Mouse (Mus musculus) E14TG2a.4 (cell line): ENCODE data around the gene Rpl23.
"Not testable (repeated sequence)": the region's sequence is repeated elsewhere in the genome, so short reads cannot be mapped to it uniquely, and the experiment has no call there.

ENCODE experiments used
- H3K27me3 ChIP-seq: 2 replicates; pipeline ENCODE4 v1.6.1; 2014; ENCODE audit warnings: low read length, control low read depth; ENCODE audit not compliant: insufficient read depth
- H3K36me3 ChIP-seq: 2 replicates; pipeline ENCODE4 v1.6.1; 2014; ENCODE audit warnings: low read length, control low read depth; ENCODE audit not compliant: insufficient read depth
- H3K4me1 ChIP-seq: replicated peaks from 2 replicates; pipeline ENCODE4 v1.6.1; 2014; ENCODE audit warnings: low read depth, low read length, control low read depth
- H3K4me3 ChIP-seq: replicated peaks from 2 replicates; pipeline ENCODE4 v1.5.1; 2014; ENCODE audit warnings: mild to moderate bottlenecking, low read length
- H3K9me3 ChIP-seq: 2 replicates; pipeline ENCODE4 v1.6.1; 2014; ENCODE audit warnings: low read length, control low read depth
- CTCF ChIP-seq: conservative IDR thresholded peaks from 2 replicates; pipeline ENCODE4 v1.5.1; 2014; ENCODE audit warnings: low read length
- NANOG ChIP-seq: IDR thresholded peaks from 2 replicates; pipeline ENCODE4 v1.6.1; 2014; ENCODE audit warnings: borderline replicate concordance, low read length, mixed read lengths
- POU5F1 ChIP-seq: IDR thresholded peaks from 2 replicates; pipeline ENCODE4 v1.6.1; 2014; ENCODE audit warnings: low read length, borderline replicate concordance

Rpl23 gene

DNA sequence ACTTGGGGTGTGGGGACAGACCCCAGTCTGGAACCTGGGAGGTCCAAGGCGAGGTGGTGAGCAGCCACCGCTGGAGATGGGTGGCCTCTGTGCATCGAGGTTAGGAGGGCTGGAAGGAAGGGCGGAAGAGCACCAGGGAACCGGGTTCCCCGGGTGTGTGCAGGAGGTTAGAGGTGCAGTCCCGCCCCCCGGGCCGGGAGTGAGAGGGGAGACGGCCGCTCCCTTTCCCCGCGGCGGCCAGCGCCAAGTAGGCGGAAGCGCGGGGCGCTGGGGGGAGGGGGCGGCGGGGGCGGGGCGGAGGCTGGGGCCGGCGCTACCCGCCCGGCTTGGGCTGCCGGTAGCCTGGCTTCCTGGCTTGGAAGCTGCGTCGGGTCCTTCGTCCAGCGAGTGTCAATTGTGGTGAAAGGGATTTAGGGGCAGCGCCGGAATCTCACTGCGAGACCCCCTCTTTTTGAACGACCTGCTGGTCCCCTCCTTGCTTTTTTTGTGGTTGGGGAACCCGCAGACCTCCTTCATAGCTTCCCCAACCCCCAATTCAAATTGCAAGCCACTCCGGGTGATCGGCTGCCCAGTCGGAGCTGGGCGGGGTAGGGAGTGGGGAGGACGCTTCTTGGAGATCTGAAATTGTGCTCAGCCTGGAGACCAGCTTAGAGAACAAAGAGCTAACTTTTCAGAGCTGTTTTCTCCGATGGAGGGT lies 17.9 kb upstream of the Rpl23 start:
- no peaks in the 10 kb centered on the region for H3K9me3 ChIP-seq
- no peaks in the 10 kb centered on the region for H3K27me3 ChIP-seq
- H3K36me3 ChIP-seq, result peaks cover 16% of the 10 kb centered on the region
- peak overlapping the region; percentile 98 for H3K4me3 ChIP-seq
- H3K4me1 ChIP-seq, result peaks cover 63% of the 10 kb centered on the region
- TF ChIP-seq NANOG (no peak), POU5F1 (no peak), CTCF (no peak)

DNA sequence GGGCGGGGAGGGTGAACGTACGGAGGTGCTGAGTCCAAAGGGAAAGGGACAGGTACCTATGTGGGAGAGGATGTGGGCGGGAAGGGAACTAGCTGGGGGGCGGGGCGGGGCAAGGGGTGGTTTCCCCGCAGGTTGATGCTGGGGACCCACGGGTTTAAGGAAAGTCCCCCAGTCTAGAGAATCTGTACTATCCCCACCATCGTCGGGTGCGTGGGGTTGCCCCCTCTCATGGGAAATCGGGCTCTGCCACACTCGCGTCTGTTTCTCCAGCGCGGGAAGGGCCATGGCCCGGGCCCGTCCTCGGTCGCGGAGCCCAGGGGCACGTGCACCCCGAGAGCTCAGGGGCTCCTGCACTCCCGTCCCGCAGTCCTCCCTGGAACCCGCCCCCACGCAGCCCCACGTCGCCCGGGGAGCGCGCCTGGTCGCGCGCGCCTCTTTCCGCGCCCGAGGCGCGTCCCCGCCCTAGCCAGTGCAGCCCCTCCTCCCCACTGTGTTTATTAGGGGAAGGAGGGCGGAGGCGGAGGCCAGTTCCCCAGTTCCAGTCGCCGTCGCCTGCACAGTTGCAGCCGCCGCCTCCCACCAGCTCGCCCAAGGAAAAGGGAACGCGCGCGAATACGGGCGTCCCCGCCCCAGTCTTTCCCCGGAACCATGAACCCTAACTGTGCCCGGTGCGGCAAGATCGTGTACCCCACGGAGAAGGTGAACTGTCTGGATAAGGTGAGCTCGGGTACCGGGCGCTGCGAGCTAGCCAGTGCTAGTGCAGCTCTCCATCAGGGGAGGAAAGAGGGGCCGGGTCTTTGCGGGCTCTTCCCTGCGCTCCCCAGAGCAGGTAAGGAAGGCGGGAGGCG lies 17.1 kb upstream of the Rpl23 start:
- no peak for TF ChIP-seq CTCF
- TF ChIP-seq NANOG, result no peak
- TF ChIP-seq POU5F1, result no peak
- Histone ChIP-seq H3K4me3 (peak overlapping the region; percentile 98), H3K4me1 (peaks cover 63% of the 10 kb centered on the region), H3K27me3 (no peaks in the 10 kb centered on the region), H3K9me3 (no peaks in the 10 kb centered on the region), H3K36me3 (peaks cover 16% of the 10 kb centered on the region)

- Histone ChIP-seq H3K27me3 (no peaks in the 10 kb centered on the region), H3K4me1 (peaks cover 64% of the 10 kb centered on the region), H3K9me3 (no peaks in the 10 kb centered on the region), H3K4me3 (peak within 1 kb of the TSS; percentile 98), H3K36me3 (peaks cover 16% of the 10 kb centered on the region)
- TF ChIP-seq CTCF (no peak), NANOG (no peak), POU5F1 (no peak)
Measured at GRCm38 (mm10) chr11:97798782-97799145, 16.5 kb upstream of the Rpl23 start, which contains the start of gene Lasp1. Lasp1 (plus strand) TSS chr11:97799000.

- H3K36me3 ChIP-seq, result peaks cover 16% of the 10 kb centered on the region
- TF ChIP-seq NANOG (no peak), CTCF (no peak)
Measured at GRCm38 (mm10) chr11:97798083-97798435, 15.8 kb upstream of the Rpl23 start.

GRCm38 (mm10) chr11:97797369-97798082 lies 15.3 kb upstream of the Rpl23 start:
- H3K9me3 ChIP-seq, result no peaks in the 10 kb centered on the region
- H3K4me3 ChIP-seq, result peak overlapping the region; percentile 98
- H3K27me3 ChIP-seq, result no peaks in the 10 kb centered on the region
- peaks cover 16% of the 10 kb centered on the region for H3K36me3 ChIP-seq
- H3K4me1 ChIP-seq, result peaks cover 62% of the 10 kb centered on the region
- TF ChIP-seq CTCF, result no peak

More at GRCm38 (mm10) chr11:97798083-97798435, 15.8 kb upstream of the Rpl23 start:
- Histone ChIP-seq H3K4me3 (peak overlapping the region; percentile 98), H3K4me1 (peaks cover 63% of the 10 kb centered on the region), H3K9me3 (no peaks in the 10 kb centered on the region), H3K27me3 (no peaks in the 10 kb centered on the region)

GRCm38 (mm10) chr11:97796910-97797309 lies 14.7 kb upstream of the Rpl23 start:
- H3K9me3 ChIP-seq, result no peaks in the 10 kb centered on the region
- H3K27me3 ChIP-seq, result no peaks in the 10 kb centered on the region
- H3K4me3 ChIP-seq, result no peak overlapping the region
- H3K4me1 ChIP-seq, result peaks cover 59% of the 10 kb centered on the region
- TF ChIP-seq NANOG (no peak), POU5F1 (no peak), CTCF (peak; percentile 13; the same call in 1 of the 2 replicates)
- H3K36me3 ChIP-seq, result peaks cover 9% of the 10 kb centered on the region

DNA sequence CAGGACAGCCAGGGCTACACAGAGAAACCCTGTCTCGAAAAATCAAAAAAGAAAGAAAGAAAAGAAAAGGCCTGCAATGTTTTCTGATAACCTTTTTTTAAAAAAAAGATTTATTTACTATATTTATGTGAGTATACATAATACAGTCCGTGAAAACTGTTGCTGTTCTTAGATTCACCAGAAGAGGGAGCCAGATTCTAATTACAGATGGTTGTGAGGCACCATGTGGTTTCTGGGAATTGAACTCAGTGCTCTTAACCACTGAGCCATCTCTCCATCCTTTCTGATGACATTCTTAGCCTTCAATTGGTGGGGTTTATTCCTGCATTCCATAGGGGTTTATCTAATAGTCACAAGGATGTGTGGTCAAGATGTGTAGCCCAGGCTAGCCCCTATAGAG lies 10.9 kb upstream of the Rpl23 start:
- no peaks in the 10 kb centered on the region for H3K9me3 ChIP-seq
- H3K27me3 ChIP-seq, result no peaks in the 10 kb centered on the region
- H3K36me3 ChIP-seq, result no peaks in the 10 kb centered on the region
- no peak overlapping the region for H3K4me3 ChIP-seq
- TF ChIP-seq NANOG (no peak), POU5F1 (no peak), CTCF (peak; percentile 73)
- H3K4me1 ChIP-seq, result peaks cover 55% of the 10 kb centered on the region

- H3K27me3 ChIP-seq, H3K4me3 ChIP-seq, H3K36me3 ChIP-seq, H3K9me3 ChIP-seq: not testable (repeated sequence)
- peaks cover 52% of the 10 kb centered on the region for H3K4me1 ChIP-seq
Measured at GRCm38 (mm10) chr11:97790778-97791438, 8.7 kb upstream of the Rpl23 start.
